Mouse (Mus musculus) mouse trophoblast stem cell (cell line): Measurements from ENCODE around the gene Slc39a9.

Source experiments
- in situ Hi-C, 2 experiments: fragments of 300-500 bp; cut with MseI, MboI; formaldehyde crosslinking; loops; 2 replicates in 1 of 2; 3 replicates in 1 of 2; pipeline ENCODE4 v1.15.1; 2025

Gene Slc39a9

GRCm38 (mm10) chr12:80653951-80654658 lies 10.4 kb downstream of the Slc39a9 start:
- in situ Hi-C loops, result no loop called here

- in situ Hi-C loops, result no loop called here
Observed at GRCm38 (mm10) chr12:80654659-80655025, 11.0 kb downstream of the Slc39a9 start.

GRCm38 (mm10) chr12:80658661-80659060 lies 15.0 kb downstream of the Slc39a9 start:
- in situ Hi-C loops, result no loop called here

- in situ Hi-C loops, result no loop called here
Observed at GRCm38 (mm10) chr12:80662322-80662721, 18.6 kb downstream of the Slc39a9 start.

- in situ Hi-C loops, result no loop called here
Observed at GRCm38 (mm10) chr12:80663935-80664334, 20.3 kb downstream of the Slc39a9 start.

GRCm38 (mm10) chr12:80668391-80668790 lies 24.7 kb downstream of the Slc39a9 start:
- in situ Hi-C loops, result no loop called here

- in situ Hi-C loops, result no loop called here
Observed at GRCm38 (mm10) chr12:80673170-80673569, 29.5 kb downstream of the Slc39a9 start.

- in situ Hi-C loops, result no loop called here
Observed at GRCm38 (mm10) chr12:80681340-80681739, 37.7 kb downstream of the Slc39a9 start.

- in situ Hi-C loops, result no loop called here
Observed at GRCm38 (mm10) chr12:80683554-80683953, 39.9 kb downstream of the Slc39a9 start.

GRCm38 (mm10) chr12:80684316-80684715 lies 40.6 kb downstream of the Slc39a9 start:
- in situ Hi-C loops, result no loop called here

GRCm38 (mm10) chr12:80687788-80688211 lies 44.1 kb downstream of the Slc39a9 start:
- in situ Hi-C loops, result no loop called here

- in situ Hi-C loops, result no loop called here
Observed at GRCm38 (mm10) chr12:80689696-80690095, 46.0 kb downstream of the Slc39a9 start.

GRCm38 (mm10) chr12:80691671-80692091 lies 48.0 kb downstream of the Slc39a9 start:
- in situ Hi-C loops, result no loop called here

- in situ Hi-C loops, result no loop called here
Observed at GRCm38 (mm10) chr12:80692269-80692972, 48.7 kb downstream of the Slc39a9 start, which contains the start of gene Plekhd1. TSS of gene Plekhd1 (plus strand) at chr12:80692591.

GRCm38 (mm10) chr12:80693700-80694099 lies 50.0 kb downstream of the Slc39a9 start:
- in situ Hi-C loops, result no loop called here

GRCm38 (mm10) chr12:80695004-80695403 lies 51.3 kb downstream of the Slc39a9 start:
- in situ Hi-C loops, result no loop called here

- in situ Hi-C loops, result no loop called here
Observed at GRCm38 (mm10) chr12:80698526-80699143, 55.0 kb downstream of the Slc39a9 start.

GRCm38 (mm10) chr12:80699144-80699531 lies 55.5 kb downstream of the Slc39a9 start:
- in situ Hi-C loops, result no loop called here

GRCm38 (mm10) chr12:80701332-80701731 lies 57.6 kb downstream of the Slc39a9 start:
- in situ Hi-C loops, result no loop called here

GRCm38 (mm10) chr12:80706208-80706914 lies 62.7 kb downstream of the Slc39a9 start:
- in situ Hi-C loops, result no loop called here

- in situ Hi-C loops, result no loop called here
Observed at GRCm38 (mm10) chr12:80706915-80707604, 63.4 kb downstream of the Slc39a9 start.
